Mouse (Mus musculus) midbrain, embryonic 10.5 days (tissue): ENCODE results near the gene Gm17622. TPM values are rescaled to one million over a fixed set of nuclear protein-coding genes. Genes with fewer than 3 reads are reported as not detected.

ENCODE experiments used
- DNase-seq: peaks from one replicate; pipeline ENCODE4 v3.0.0-alpha.2; 2017; ENCODE audit warnings: low spot score
- H3K27ac ChIP-seq: fragments of 300-500 bp; sonication (generic); replicated peaks from 2 replicates; pipeline ENCODE4 v1.5.1; 2016; ENCODE audit warnings: mild to moderate bottlenecking
- H3K27me3 ChIP-seq: fragments of 300-500 bp; sonication (generic); 2 replicates; pipeline ENCODE4 v1.6.1; 2016; ENCODE audit warnings: low read depth, mild to moderate bottlenecking; ENCODE audit not compliant: poor library complexity, severe bottlenecking
- H3K36me3 ChIP-seq: fragments of 300-500 bp; sonication (generic); 2 replicates; pipeline ENCODE4 v1.6.1; 2016; ENCODE audit warnings: mild to moderate bottlenecking, moderate library complexity
- H3K4me1 ChIP-seq: fragments of 300-500 bp; sonication (generic); 2 replicates; pipeline ENCODE4 v1.6.1; 2016
- H3K4me3 ChIP-seq: fragments of 300-500 bp; sonication (generic); 2 replicates; pipeline ENCODE4 v1.5.1; 2016; ENCODE audit warnings: mild to moderate bottlenecking, moderate library complexity
- H3K9me3 ChIP-seq: fragments of 300-500 bp; sonication (generic); replicated peaks from 2 replicates; pipeline ENCODE4 v1.6.1; 2016; ENCODE audit warnings: mild to moderate bottlenecking
- WGBS: fragments of 180-500 bp; shearing (Covaris S2); methylation state at CpG from one replicate; pipeline ENCODE4 v1.1.7; 2016; 5-methylcytosine and 5-hydroxymethylcytosine counted together
- polyA plus RNA-seq: library from polyadenylated mRNA; unstranded; fragments of >200 nt; fragmentation: Nextera tagmentation; extraction: Ambion mirVana; gene quantifications from 2 replicates; pipeline ENCODE4 v1.2.1, GENCODE M21; 2016

Gm17622 gene
- not detected in 2 replicates for polyA plus RNA-seq

DNA sequence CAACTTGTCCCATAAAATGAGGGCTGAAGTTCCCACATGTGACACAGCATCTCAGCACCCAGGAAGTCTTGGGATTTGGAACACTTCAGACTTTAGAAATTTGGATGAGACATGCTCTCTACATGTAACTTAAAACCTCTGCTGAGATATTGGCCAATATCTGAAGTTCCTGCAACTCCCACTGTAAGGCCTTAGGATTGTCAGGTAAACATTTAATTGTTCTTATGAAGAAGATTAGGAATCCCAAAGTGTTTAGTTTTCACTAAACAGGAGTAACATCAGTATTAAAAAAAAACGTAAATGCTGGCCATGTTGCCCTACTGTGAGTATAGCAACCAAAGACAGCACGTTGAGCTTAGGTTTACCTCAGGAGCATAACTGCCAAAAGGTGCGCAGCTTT lies at the start of gene Gm17622:
Gene Gm17622 (plus strand): TSS at position 301 of the 400 bp plus-strand sequence.
- Histone ChIP-seq H3K4me1 (no peaks in the 10 kb centered on the region), H3K27me3 (no peaks in the 10 kb centered on the region), H3K27ac (no peak within 1 kb of the TSS), H3K9me3 (no peaks in the 10 kb centered on the region; the same call in 1 of the 2 replicates), H3K4me3 (no peak within 1 kb of the TSS), H3K36me3 (peaks cover 26% of the 10 kb centered on the region)
- no peak for DNase-seq
- 93% methylated on average over 3 of the region's 3 CpGs for WGBS

DNA sequence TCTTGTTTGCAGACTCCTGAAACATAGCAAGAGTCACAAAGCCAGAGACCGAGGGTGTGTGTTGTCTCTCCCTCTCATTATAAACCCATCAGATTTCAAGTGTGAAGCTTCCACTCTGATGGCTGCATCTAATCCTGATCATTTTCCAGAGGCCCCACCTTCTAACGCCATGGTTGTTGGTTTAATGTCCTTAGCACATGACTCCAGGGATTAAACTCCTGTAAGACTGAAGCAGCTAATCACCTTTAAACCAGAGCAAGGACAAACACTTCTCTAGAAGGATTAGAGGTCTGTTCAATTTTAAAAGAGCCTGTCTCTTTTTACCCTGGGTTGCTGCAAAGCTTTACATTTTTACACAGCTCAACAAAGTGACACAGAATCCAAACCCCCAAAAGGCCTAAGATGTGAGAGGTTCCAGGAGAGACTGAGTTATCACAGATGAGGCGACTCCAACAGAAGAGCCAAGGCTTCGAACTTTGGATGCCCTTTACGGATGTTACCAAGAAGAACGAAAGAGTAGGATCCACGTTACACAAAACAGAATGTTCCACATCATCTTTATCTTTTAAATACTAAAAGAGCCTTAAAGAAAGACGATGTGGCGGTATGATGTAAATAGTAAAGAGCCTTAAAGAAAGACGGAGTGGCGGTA lies 40.2 kb upstream of the Gm17622 start:
- Histone ChIP-seq H3K4me3 (no peak overlapping the region), H3K36me3 (no peaks in the 10 kb centered on the region), H3K27me3 (no peaks in the 10 kb centered on the region), H3K27ac (no peak overlapping the region), H3K9me3 (no peaks in the 10 kb centered on the region), H3K4me1 (no peaks in the 10 kb centered on the region)
- no peak for DNase-seq
- 82% methylated on average over 11 of the region's 11 CpGs for WGBS

DNA sequence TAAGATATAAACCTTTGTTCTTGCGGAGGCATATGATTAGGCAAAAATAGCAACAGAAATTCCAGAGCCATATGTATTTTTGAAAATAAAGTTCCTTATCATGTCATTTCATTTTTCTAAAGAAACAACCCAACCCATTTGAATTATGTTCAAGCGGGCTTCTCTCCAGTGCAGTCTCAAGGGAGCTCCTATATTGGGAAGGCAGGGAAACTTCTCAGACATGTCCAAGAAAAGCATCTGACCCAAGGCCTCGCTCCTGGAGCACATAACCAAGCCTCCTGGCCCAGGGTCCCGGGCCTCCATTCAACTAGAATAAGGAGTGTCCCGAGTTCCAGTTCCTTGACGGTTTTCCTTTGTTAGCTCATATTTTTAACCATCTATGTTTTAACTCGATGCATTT lies 39.7 kb upstream of the Gm17622 start:
- WGBS, result 92% methylated on average over 7 of the region's 7 CpGs
- Histone ChIP-seq H3K36me3 (no peaks in the 10 kb centered on the region), H3K27ac (no peak overlapping the region), H3K4me3 (no peak overlapping the region), H3K4me1 (no peaks in the 10 kb centered on the region), H3K27me3 (no peaks in the 10 kb centered on the region), H3K9me3 (no peaks in the 10 kb centered on the region)
- DNase-seq, result no peak

DNA sequence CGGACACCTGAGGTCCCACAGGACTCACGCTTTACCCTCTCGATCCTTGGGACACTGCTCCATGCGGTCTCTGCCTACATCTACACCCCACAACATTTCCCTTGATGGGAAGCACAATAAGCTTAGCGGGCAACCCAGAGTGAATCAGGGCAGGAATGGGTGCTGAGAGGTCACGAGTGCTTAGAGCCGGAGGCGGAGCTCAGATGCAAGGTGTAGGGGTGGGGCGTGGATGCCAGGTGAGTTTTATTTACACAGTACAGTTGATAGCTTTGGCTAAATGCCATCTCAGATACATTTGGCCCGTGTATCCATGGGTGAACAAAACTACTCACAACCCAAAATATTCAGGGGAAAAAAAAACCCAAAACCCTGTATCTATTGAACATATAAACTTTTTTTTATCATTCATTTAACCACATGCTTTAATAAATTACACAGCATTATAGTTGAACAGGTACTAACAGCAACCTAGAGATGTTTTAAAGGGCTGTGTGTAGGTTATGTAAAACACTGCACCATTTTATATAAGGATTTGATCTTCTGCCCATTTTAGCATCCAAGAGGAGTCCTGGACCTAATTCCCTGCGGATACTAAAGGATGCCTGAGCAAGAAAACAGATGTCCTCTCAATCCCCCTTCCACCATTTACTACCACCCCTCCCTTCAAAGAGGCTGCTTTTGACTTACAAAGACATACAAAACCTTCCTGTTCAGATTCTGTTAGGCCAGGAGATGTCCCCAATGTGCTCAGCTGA lies 39.0 kb upstream of the Gm17622 start:
- no peaks in the 10 kb centered on the region for H3K4me1 ChIP-seq
- H3K27ac ChIP-seq, result no peak overlapping the region
- no peaks in the 10 kb centered on the region for H3K27me3 ChIP-seq
- H3K36me3 ChIP-seq, result no peaks in the 10 kb centered on the region
- H3K9me3 ChIP-seq, result no peaks in the 10 kb centered on the region
- no peak overlapping the region for H3K4me3 ChIP-seq
- WGBS, result 93% methylated on average over 11 of the region's 11 CpGs
- no peak for DNase-seq

DNA sequence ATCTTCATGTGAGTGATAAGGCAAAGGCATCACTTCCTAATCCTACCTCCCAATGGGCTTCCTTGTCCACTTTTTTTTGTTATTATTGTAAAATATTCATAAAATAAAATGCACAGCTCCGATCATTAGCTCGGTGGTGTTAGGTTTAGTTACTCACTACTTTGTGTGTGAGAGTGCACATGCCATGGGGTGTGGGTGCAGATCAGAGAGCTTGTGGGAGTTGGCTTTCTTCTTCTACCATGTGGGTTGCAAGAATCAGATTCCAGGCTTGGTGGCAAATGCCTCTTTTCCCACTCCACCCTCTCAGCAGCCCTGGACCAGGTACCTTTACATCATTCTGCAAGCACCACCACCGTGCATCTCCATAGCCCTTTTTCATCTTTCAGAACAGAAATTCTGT lies 37.9 kb upstream of the Gm17622 start:
- Histone ChIP-seq H3K9me3 (no peaks in the 10 kb centered on the region), H3K4me1 (no peaks in the 10 kb centered on the region), H3K27ac (no peak overlapping the region), H3K27me3 (no peaks in the 10 kb centered on the region), H3K4me3 (no peak overlapping the region), H3K36me3 (no peaks in the 10 kb centered on the region)
- WGBS, result 97% methylated on average over 3 of the region's 3 CpGs
- DNase-seq, result no peak

DNA sequence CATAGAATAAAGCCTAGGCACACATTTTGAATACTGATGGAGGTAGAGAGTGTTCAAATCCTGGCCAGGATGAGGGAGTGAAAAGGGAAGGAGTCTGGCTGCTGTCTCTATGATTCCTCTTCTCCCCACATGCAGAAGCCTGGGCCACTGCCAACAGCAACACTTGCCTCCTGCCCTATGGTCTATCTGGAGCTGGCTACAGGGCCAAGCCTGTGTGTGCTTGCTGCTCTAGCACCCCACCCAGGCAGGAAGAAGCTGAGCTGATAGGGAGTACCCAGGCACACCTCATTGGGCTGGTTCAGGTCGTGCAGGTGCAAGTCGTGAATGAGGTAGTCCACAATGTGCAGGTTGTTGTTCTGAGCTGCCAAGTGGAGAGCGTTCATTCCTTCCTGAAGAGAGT lies 36.2 kb upstream of the Gm17622 start:
- Histone ChIP-seq H3K4me1 (no peaks in the 10 kb centered on the region), H3K27me3 (no peaks in the 10 kb centered on the region), H3K27ac (no peak overlapping the region), H3K36me3 (no peaks in the 10 kb centered on the region), H3K9me3 (no peaks in the 10 kb centered on the region), H3K4me3 (no peak overlapping the region)
- DNase-seq, result no peak
- 80% methylated on average over 3 of the region's 3 CpGs for WGBS

DNA sequence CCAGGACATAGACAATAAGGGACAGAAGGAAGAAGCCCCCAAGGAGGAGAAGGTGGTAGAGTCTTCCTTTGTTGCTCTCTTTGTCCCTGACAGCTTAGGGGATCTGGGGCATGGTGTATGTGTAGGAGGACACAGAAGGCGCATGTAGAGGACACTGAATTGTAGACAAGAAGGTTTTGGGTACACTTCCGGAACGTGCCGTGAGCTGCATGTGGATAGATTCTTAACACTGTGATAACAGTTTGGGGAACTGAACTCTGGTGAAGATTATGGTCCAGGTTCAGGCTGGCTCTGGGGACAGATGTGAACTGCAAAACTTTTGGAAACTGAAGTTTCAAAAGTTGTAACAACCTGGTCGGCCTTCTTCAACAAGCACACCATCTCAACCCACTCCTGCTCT lies 33.0 kb upstream of the Gm17622 start:
- Histone ChIP-seq H3K4me1 (no peaks in the 10 kb centered on the region), H3K27ac (no peak overlapping the region), H3K27me3 (no peaks in the 10 kb centered on the region), H3K4me3 (no peak overlapping the region), H3K9me3 (no peaks in the 10 kb centered on the region), H3K36me3 (no peaks in the 10 kb centered on the region)
- WGBS, result 95% methylated on average over 5 of the region's 5 CpGs
- no peak for DNase-seq

DNA sequence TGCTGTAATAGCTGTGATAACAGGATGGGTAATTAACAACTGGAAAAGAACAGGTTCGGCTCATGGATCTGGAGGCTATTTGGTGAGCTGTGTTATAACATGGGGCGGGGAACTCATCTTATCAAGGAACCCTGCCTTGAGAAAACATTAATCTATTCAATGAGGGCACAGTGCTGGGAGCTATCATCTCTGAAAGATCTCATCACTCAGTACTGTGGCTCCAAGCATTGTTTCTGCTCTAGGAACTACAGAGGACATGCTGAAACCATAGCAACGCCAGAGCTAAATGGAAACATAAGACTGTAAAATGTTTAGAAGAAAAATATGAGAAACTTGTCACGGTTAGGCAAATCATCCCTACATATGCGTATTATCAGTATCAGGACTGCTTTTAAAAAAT lies 32.5 kb upstream of the Gm17622 start:
- no peaks in the 10 kb centered on the region for H3K27me3 ChIP-seq
- WGBS, result 96% methylated on average over 5 of the region's 5 CpGs

DNA sequence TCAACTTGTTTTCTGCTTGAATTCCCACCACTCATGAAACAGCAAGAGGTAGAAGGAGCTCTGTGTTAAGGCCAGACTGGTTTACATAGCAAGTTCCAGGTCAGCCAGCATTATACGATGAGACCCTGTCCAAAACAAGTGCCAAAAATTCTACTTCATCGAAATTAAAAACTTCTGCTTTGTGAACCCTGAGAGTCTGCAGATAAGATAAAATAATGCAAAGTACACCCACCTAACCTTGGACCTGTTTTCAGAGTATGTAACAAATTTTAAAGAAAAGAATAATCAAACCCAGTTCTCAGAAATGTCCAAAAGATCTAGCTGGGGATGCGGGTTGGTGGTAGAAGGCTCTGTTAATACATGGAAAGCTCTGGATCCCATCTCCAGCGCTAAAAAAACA lies 31.9 kb upstream of the Gm17622 start:
- Histone ChIP-seq H3K9me3 (no peaks in the 10 kb centered on the region), H3K27ac (no peak overlapping the region), H3K27me3 (no peaks in the 10 kb centered on the region), H3K36me3 (no peaks in the 10 kb centered on the region), H3K4me1 (no peaks in the 10 kb centered on the region), H3K4me3 (no peak overlapping the region)
- WGBS, result 84% methylated on average over 4 of the region's 4 CpGs
- DNase-seq, result no peak

More for the DNA sequence above, 32.5 kb upstream of the Gm17622 start:
- Histone ChIP-seq H3K9me3 (no peaks in the 10 kb centered on the region), H3K4me3 (no peak overlapping the region), H3K27ac (no peak overlapping the region), H3K4me1 (no peaks in the 10 kb centered on the region), H3K36me3 (no peaks in the 10 kb centered on the region)
- no peak for DNase-seq

DNA sequence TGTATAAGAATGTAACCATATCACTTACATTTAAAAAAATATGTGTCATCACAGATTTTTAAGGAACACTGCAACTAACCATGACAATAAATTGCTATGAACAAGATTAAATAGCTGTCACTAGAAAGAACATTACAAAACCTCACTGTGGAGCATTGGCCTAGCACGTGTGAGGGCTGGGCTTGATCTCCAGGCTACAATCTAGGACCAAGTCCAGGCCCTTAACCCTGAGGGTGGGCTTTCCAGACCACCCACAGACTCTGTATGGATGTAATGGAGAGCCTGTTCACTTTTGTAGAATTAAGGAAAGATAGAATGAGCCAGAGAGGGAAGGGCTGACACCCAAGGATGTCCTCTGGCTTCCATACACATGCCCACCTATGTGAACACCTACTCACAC lies 27.9 kb upstream of the Gm17622 start:
- H3K27me3 ChIP-seq, result no peaks in the 10 kb centered on the region
- WGBS, result 78% methylated on average over 1 of the region's 1 CpGs
- no peak overlapping the region for H3K27ac ChIP-seq
- no peak overlapping the region for H3K4me3 ChIP-seq
- no peak for DNase-seq
- no peaks in the 10 kb centered on the region for H3K36me3 ChIP-seq
- no peaks in the 10 kb centered on the region for H3K4me1 ChIP-seq
- no peaks in the 10 kb centered on the region for H3K9me3 ChIP-seq

DNA sequence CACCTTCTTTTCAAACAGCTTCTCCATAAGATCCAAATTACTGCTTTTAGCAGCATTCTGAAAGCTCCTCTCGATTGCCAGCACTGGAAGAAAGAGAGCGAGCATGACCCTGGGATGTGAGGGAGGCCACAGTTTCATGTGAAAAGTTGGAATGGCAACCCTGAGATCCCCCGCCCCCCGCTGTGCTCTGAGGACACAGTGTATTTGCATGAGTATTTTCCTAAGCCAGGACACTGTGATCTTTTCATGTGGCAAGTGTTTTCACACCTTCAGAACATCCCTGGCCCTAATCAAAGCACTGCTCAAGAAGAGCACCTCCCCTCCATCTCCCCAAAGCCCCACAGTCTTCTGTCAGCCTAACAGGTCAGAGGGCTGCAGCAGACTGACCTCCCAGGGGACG lies 25.2 kb upstream of the Gm17622 start:
- DNase-seq, result no peak
- H3K27ac ChIP-seq, result no peak overlapping the region
- no peaks in the 10 kb centered on the region for H3K9me3 ChIP-seq
- H3K36me3 ChIP-seq, result no peaks in the 10 kb centered on the region
- WGBS, result 66% methylated on average over 5 of the region's 5 CpGs
- no peak overlapping the region for H3K4me3 ChIP-seq
- H3K27me3 ChIP-seq, result no peaks in the 10 kb centered on the region
- no peaks in the 10 kb centered on the region for H3K4me1 ChIP-seq

DNA sequence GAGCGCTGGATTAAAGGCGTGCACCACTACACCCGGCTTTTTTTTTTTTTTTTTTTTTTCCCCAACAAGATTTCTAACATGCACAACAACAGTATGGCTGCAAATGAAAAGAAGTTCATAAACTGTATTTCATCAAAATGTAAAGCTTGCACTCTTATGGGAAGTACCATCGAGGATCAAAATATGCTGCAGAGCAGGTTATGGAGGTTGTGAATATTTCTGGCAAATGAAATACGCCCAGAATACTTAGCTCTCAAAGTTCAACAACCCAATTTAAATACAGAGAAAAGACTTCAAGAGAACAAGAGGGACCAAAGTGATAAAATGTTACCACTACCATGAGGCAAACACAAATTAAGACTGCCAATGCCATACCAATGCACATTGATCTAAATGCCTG lies 21.9 kb upstream of the Gm17622 start:
- Histone ChIP-seq H3K4me3 (no peak overlapping the region), H3K27me3 (no peaks in the 10 kb centered on the region), H3K9me3 (no peaks in the 10 kb centered on the region), H3K27ac (no peak overlapping the region), H3K36me3 (no peaks in the 10 kb centered on the region), H3K4me1 (no peaks in the 10 kb centered on the region)
- 90% methylated on average over 5 of the region's 5 CpGs for WGBS
- DNase-seq, result no peak

DNA sequence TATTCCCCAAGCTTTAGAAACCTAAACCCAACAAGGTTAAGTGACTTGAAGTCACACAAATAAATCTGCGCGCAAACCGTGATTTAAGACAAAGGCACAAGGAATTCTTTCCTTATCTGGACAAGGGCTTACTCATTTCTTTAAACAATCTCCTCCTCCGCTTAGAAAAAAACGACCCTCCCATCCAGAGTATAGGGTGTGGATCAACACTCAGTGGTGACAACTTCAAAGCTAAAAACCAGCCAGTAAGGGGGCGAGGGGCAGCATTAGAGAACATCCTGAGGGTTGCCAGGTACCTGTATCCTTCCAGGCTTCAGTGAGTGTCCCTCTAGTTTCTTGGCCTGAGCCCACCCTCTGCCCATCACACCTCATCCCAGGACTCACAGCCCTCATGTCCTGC lies 20.0 kb upstream of the Gm17622 start:
- no peak overlapping the region for H3K4me3 ChIP-seq
- no peaks in the 10 kb centered on the region for H3K27me3 ChIP-seq
- DNase-seq, result no peak
- WGBS, result 84% methylated on average over 6 of the region's 6 CpGs
- H3K36me3 ChIP-seq, result no peaks in the 10 kb centered on the region
- no peaks in the 10 kb centered on the region for H3K9me3 ChIP-seq
- no peaks in the 10 kb centered on the region for H3K4me1 ChIP-seq
- H3K27ac ChIP-seq, result no peak overlapping the region
